Mouse (Mus musculus) stomach, postnatal 0 days (tissue): ENCODE results near the gene Tfip11. TPM values are rescaled to one million over a fixed set of nuclear protein-coding genes. Genes with fewer than 3 reads are reported as not detected.

Experiments used
- ATAC-seq: fragments of 200-750 bp; cut with Nextera tagmentation; 2 replicates; pipeline ENCODE4 v1.8.0; 2017; ENCODE audit not compliant: low FRiP score, low TSS enrichment
- DNase-seq: peaks from one replicate; pipeline ENCODE4 v3.0.0-alpha.2; 2016; ENCODE audit warnings: low spot score
- H3K27ac ChIP-seq: fragments of 300-500 bp; sonication (generic); replicated peaks from 2 replicates; pipeline ENCODE4 v1.5.1; 2014; ENCODE audit warnings: mild to moderate bottlenecking, control low read depth
- H3K27me3 ChIP-seq: fragments of 300-500 bp; sonication (generic); 2 replicates; pipeline ENCODE4 v1.6.1; 2014; ENCODE audit warnings: low read length; ENCODE audit not compliant: control insufficient read depth, insufficient read depth
- H3K36me3 ChIP-seq: fragments of 300-500 bp; sonication (generic); 2 replicates; pipeline ENCODE4 v1.6.1; 2014; ENCODE audit warnings: low read length, mixed read lengths; ENCODE audit not compliant: control insufficient read depth, insufficient read depth
- H3K4me1 ChIP-seq: fragments of 300-500 bp; sonication (generic); replicated peaks from 2 replicates; pipeline ENCODE4 v1.6.1; 2014; ENCODE audit warnings: antibody characterized with exemption; ENCODE audit not compliant: control insufficient read depth, insufficient read depth
- H3K4me2 ChIP-seq: fragments of 300-500 bp; sonication (generic); replicated peaks from 2 replicates; pipeline ENCODE4 v1.6.1; 2014; ENCODE audit warnings: low read depth, mild to moderate bottlenecking, control low read depth, moderate library complexity
- H3K4me3 ChIP-seq: fragments of 300-500 bp; sonication (generic); 2 replicates; pipeline ENCODE4 v1.5.1; 2014; ENCODE audit warnings: low read depth, low read length, control low read depth
- H3K9ac ChIP-seq: fragments of 300-500 bp; sonication (generic); 2 replicates; pipeline ENCODE4 v1.6.1; 2014; ENCODE audit warnings: mild to moderate bottlenecking, low read length, control low read depth, mixed read lengths
- H3K9me3 ChIP-seq: fragments of 300-500 bp; sonication (generic); 2 replicates; pipeline ENCODE4 v1.6.1; 2016; ENCODE audit warnings: low read length; ENCODE audit not compliant: control insufficient read depth
- CTCF ChIP-seq: IDR thresholded peaks from 2 replicates; pipeline ENCODE4 v1.5.1; 2016; ENCODE audit warnings: antibody characterized with exemption, low read depth, mild to moderate bottlenecking, moderate library complexity
- EP300 ChIP-seq: optimal IDR thresholded peaks from 2 replicates; pipeline ENCODE3; 2016; ENCODE audit warnings: antibody characterized with exemption
- WGBS: fragments of 180-500 bp; shearing (Covaris S2); extraction: QIAGEN DNeasy Blood & Tissue Kit; methylation state at CpG from one replicate; pipeline ENCODE4 v1.1.7; 2014; 5-methylcytosine and 5-hydroxymethylcytosine counted together
- polyA plus RNA-seq: library from polyadenylated mRNA; unstranded; fragments of >200 nt; fragmentation: Nextera tagmentation; extraction: Ambion mirVana; gene quantifications from 2 replicates; pipeline ENCODE4 v1.2.1, GENCODE M21; 2015

Gene Tfip11
- polyA plus RNA-seq, 1 experiment from 2014 or later, result 12.4 TPM

GRCm38 (mm10) chr5:112382641-112383330 lies 56.6 kb downstream of the Tfip11 start:
- 29% methylated on average over 16 of the region's 17 CpGs for WGBS
- Histone ChIP-seq H3K9me3 (no peaks in the 10 kb centered on the region), H3K9ac (0 out of 2 replicates have a peak overlapping the region, but pooled peaks have one; percentile 18), H3K4me2 (no peak overlapping the region), H3K27ac (peak overlapping the region; percentile 49), H3K4me1 (no peaks in the 10 kb centered on the region), H3K27me3 (no peaks in the 10 kb centered on the region), H3K36me3 (no peaks in the 10 kb centered on the region), H3K4me3 (no peak overlapping the region)
- DNase-seq, result peak; percentile 35
- ATAC-seq, result peak; percentile 50; the same call in 1 of the 2 replicates
- TF ChIP-seq EP300, result no peak

GRCm38 (mm10) chr5:112384805-112385472 lies 58.8 kb downstream of the Tfip11 start:
- no peak for TF ChIP-seq EP300
- TF ChIP-seq CTCF, result no peak
- Histone ChIP-seq H3K27ac (no peak overlapping the region), H3K9me3 (no peaks in the 10 kb centered on the region), H3K9ac (no peak overlapping the region), H3K4me3 (no peak overlapping the region), H3K36me3 (no peaks in the 10 kb centered on the region), H3K27me3 (no peaks in the 10 kb centered on the region), H3K4me1 (no peaks in the 10 kb centered on the region), H3K4me2 (no peak overlapping the region)
- 88% methylated on average over 13 of the region's 13 CpGs for WGBS
- DNase-seq (no peak), ATAC-seq (no peak)

- no peak overlapping the region for H3K27ac ChIP-seq
- H3K4me3 ChIP-seq, result no peak overlapping the region
- TF ChIP-seq CTCF (no peak), EP300 (no peak)
- 51% methylated on average over 2 of the region's 2 CpGs for WGBS
- H3K27me3 ChIP-seq, result no peaks in the 10 kb centered on the region
- no peaks in the 10 kb centered on the region for H3K4me1 ChIP-seq
- no peaks in the 10 kb centered on the region for H3K36me3 ChIP-seq
- DNase-seq, result peak; percentile 51
- peak; percentile 59 for ATAC-seq
- no peak overlapping the region for H3K4me2 ChIP-seq
- no peak overlapping the region for H3K9ac ChIP-seq
- no peaks in the 10 kb centered on the region for H3K9me3 ChIP-seq
These were observed 59.8 kb downstream of the Tfip11 start for GRCm38 (mm10) chr5:112385973-112386372.

Other genes starting within 250 kb of the Tfip11 start
- 1.9 and 2.2 TPM in 2 replicates for gene Cryba4, start 73.8 kb upstream of the Tfip11 start, polyA plus RNA-seq
- gene Crybb1, start 70.5 kb upstream of the Tfip11 start, polyA plus RNA-seq, result 1.7 and 2.0 TPM in 2 replicates
- gene Tpst2, start 49.7 kb upstream of the Tfip11 start, polyA plus RNA-seq, result 29.2 and 30.2 TPM in 2 replicates
- 19.3 and 20.9 TPM in 2 replicates for gene Srrd, start 16.7 kb downstream of the Tfip11 start, polyA plus RNA-seq
- gene Hps4, start 16.7 kb downstream of the Tfip11 start, polyA plus RNA-seq, result 15.2 and 15.3 TPM in 2 replicates
- gene Gm6583, start 29.7 kb downstream of the Tfip11 start, polyA plus RNA-seq, result 0.08 and 0.13 TPM in 2 replicates
- gene Asphd2, start 68.5 kb downstream of the Tfip11 start, polyA plus RNA-seq, result 4.4 and 4.6 TPM in 2 replicates
- gene Gm6588, start 123.1 kb downstream of the Tfip11 start, polyA plus RNA-seq, result 0.05 TPM in 1 of 2 replicates, not detected in the other